Mouse (Mus musculus): ENCODE data around the gene Mical1.

Mical1 gene

GRCm38 (mm10) chr10:41519640-41520409 lies 43.7 kb downstream of the Mical1 start:
- DNase-seq (ENCODE audit: low read depth in 2 of 2, low spot score in 2 of 2): peak; percentile 55 to 58

GRCm38 (mm10) chr10:41520410-41520673 lies 44.2 kb downstream of the Mical1 start:
- no peak for DNase-seq (ENCODE audit: low read depth in 2 of 2, low spot score in 2 of 2)

- no peak for DNase-seq (ENCODE audit: low read depth in 2 of 2, low spot score in 2 of 2)
These were observed 47.3 kb downstream of the Mical1 start for GRCm38 (mm10) chr10:41523386-41523785.

- no peak for DNase-seq (ENCODE audit: low read depth in 2 of 2, low spot score in 2 of 2)
These were observed 49.6 kb downstream of the Mical1 start for GRCm38 (mm10) chr10:41525696-41526095.

GRCm38 (mm10) chr10:41529972-41530371 lies 53.9 kb downstream of the Mical1 start:
- peak in 1 of 2 experiments; percentile 33 for DNase-seq (ENCODE audit: low read depth in 2 of 2, low spot score in 2 of 2)

GRCm38 (mm10) chr10:41535991-41536390 lies 59.9 kb downstream of the Mical1 start:
- DNase-seq (ENCODE audit: low read depth in 2 of 2, low spot score in 2 of 2): no peak

Measured in CD8-positive naive resting alpha-beta T cell, adult 2 months (primary cell).